Mouse (Mus musculus) myocyte (in vitro differentiated cells): Measurements from ENCODE around the gene Dgki. TPM values are rescaled to one million over a fixed set of nuclear protein-coding genes. Genes with fewer than 3 reads are reported as not detected.

Experiments
- H3K27me3 ChIP-seq: one replicate; pipeline ENCODE4 v1.6.1; 2011; ENCODE audit not compliant: control insufficient read depth, insufficient read depth, insufficient read length
- H3K36me3 ChIP-seq: one replicate; pipeline ENCODE4 v1.6.1; 2011; ENCODE audit not compliant: control insufficient read depth, insufficient read depth
- H3K4me2 ChIP-seq: one replicate; pipeline ENCODE4 v1.6.1; 2011; ENCODE audit warnings: low read depth, control low read depth
- H3K4me3 ChIP-seq: one replicate; pipeline ENCODE4 v1.5.1; 2011; ENCODE audit warnings: mild to moderate bottlenecking, control low read depth, moderate library complexity
- H3K79me2 ChIP-seq: one replicate; pipeline ENCODE4 v1.6.1; 2011; ENCODE audit not compliant: control insufficient read depth, insufficient read depth
- H3ac ChIP-seq: one replicate; pipeline ENCODE4 v1.6.1; 2011; ENCODE audit not compliant: control insufficient read depth, insufficient read length
- CEBPB ChIP-seq: IDR thresholded peaks from 2 replicates; pipeline ENCODE4 v1.6.1; 2011; ENCODE audit warnings: mild to moderate bottlenecking, moderate library complexity; ENCODE audit not compliant: poor library complexity, insufficient read depth, severe bottlenecking
- E2F4 ChIP-seq: IDR thresholded peaks from one replicate; pipeline ENCODE4 v1.6.1; 2011; ENCODE audit warnings: mild to moderate bottlenecking, control low read depth, moderate library complexity; ENCODE audit not compliant: insufficient read depth
- MAX ChIP-seq: IDR thresholded peaks from one replicate; pipeline ENCODE4 v1.6.1; 2011; ENCODE audit warnings: low read depth, mild to moderate bottlenecking, control low read depth
- MYOD1 ChIP-seq, 3 experiments: IDR thresholded peaks; one replicate each; pipeline ENCODE4 v1.6.1; 2011; ENCODE audit warnings: control low read depth in 2 of 3, low read depth in 2 of 3, mild to moderate bottlenecking in 2 of 3, moderate library complexity in 1 of 3; ENCODE audit not compliant: insufficient read length in 2 of 3, control insufficient read depth in 1 of 3
- MYOG ChIP-seq, 3 experiments: IDR thresholded peaks; one replicate each; pipeline ENCODE4 v1.6.1; 2011; ENCODE audit warnings: control low read depth in 2 of 3, low read depth in 2 of 3, mild to moderate bottlenecking in 2 of 3; ENCODE audit not compliant: insufficient read length in 2 of 3, control insufficient read depth in 1 of 3, insufficient read depth in 1 of 3
- POLR2A ChIP-seq: IDR thresholded peaks from one replicate; pipeline ENCODE4 v1.6.1; 2011; ENCODE audit warnings: low read depth, mild to moderate bottlenecking, control low read depth, moderate library complexity; ENCODE audit not compliant: insufficient read length
- POLR2AphosphoS2 ChIP-seq: IDR thresholded peaks from one replicate; pipeline ENCODE4 v1.6.1; 2011; ENCODE audit warnings: low read depth, control low read depth; ENCODE audit not compliant: insufficient read length
- REST ChIP-seq: IDR thresholded peaks from one replicate; pipeline ENCODE4 v1.6.1; 2011; ENCODE audit warnings: mild to moderate bottlenecking, control low read depth, moderate library complexity; ENCODE audit not compliant: insufficient read depth, insufficient read length
- SRF ChIP-seq: IDR thresholded peaks from one replicate; pipeline ENCODE4 v1.6.1; 2011; ENCODE audit warnings: low read depth; ENCODE audit not compliant: control insufficient read depth, insufficient read length
- TCF12 ChIP-seq: IDR thresholded peaks from one replicate; pipeline ENCODE4 v1.6.1; 2011; ENCODE audit warnings: mild to moderate bottlenecking, control low read depth; ENCODE audit not compliant: poor library complexity, insufficient read depth, severe bottlenecking
- TCF3 ChIP-seq: IDR thresholded peaks from one replicate; pipeline ENCODE4 v1.6.1; 2011; ENCODE audit warnings: low read depth, control low read depth; ENCODE audit not compliant: insufficient read length
- USF1 ChIP-seq: IDR thresholded peaks from one replicate; pipeline ENCODE4 v1.6.1; 2011; ENCODE audit warnings: low read depth, mild to moderate bottlenecking, control low read depth, moderate library complexity
- polyA plus RNA-seq: library from polyadenylated mRNA; unstranded; fragments of >200 nt; fragmentation: generic; extraction: Trizol; gene quantifications from one replicate; pipeline ENCODE4 v1.2.1, GENCODE M21; 2012; ENCODE audit warnings: missing spikeins

The Dgki gene
- polyA plus RNA-seq, 1 experiment: 0.02 TPM

DNA sequence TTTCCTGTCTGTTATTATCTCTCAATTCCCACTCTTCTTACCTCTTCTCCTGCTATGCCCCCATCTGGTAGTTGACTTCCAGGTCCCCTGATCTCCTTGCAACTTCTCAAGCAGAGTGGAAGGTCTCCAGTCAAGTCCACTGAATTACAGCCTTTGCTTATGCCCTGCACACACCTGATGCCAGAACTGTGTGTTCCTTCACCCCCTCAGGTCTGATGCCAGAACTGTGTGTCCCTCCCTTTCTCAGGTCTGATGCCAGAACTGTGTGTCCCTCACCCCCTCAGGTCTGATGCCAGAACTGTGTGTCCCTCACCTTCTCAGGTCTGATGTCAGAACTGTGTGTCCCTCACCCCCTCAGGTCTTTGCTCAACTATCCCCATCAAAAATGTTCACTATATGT is 161.2 kb downstream of the Dgki start:
- no peaks in the 10 kb centered on the region for H3K79me2 ChIP-seq
- H3K4me3 ChIP-seq: no peak overlapping the region
- no peaks in the 10 kb centered on the region for H3K27me3 ChIP-seq
- no peak for TF ChIP-seq E2F4
- no peak for TF ChIP-seq POLR2A
- no peak for TF ChIP-seq CEBPB
- TF ChIP-seq MAX: no peak
- TF ChIP-seq MYOD1 (IDR thresholded peaks at IDR 0.05; ENCODE audit: control insufficient read depth in 1 of 3, insufficient read length in 2 of 3, low read depth in 2 of 3): no peak
- TF ChIP-seq REST: no peak
- TF ChIP-seq SRF: no peak
- TF ChIP-seq TCF3: no peak
- TF ChIP-seq TCF12: no peak
- TF ChIP-seq MYOG (IDR thresholded peaks at IDR 0.05; ENCODE audit: control insufficient read depth in 1 of 3, insufficient read depth in 1 of 3, insufficient read length in 2 of 3, low read depth in 2 of 3): no peak
- H3ac ChIP-seq: no peak overlapping the region
- no peaks in the 10 kb centered on the region for H3K36me3 ChIP-seq
- no peak overlapping the region for H3K4me2 ChIP-seq

DNA sequence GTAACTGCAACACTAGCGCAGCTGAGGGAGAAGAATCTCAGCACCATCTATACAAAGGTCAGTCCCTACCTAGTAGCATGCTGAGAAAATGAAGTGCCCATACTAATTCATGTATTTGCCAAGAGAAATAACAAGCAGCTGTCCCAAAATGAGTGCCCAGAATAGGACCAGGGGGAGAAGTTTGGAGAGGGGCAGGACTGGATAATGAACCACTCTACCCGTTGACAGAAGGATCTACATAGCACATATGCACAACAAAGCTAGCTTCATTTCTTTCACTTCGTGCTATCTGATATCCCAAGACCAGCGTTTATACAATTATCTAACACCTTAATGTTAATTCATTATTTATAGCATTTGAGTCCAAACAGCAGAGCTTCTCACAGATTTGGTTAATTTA is 168.7 kb downstream of the Dgki start:
- H3K36me3 ChIP-seq: no peaks in the 10 kb centered on the region
- H3ac ChIP-seq: no peak overlapping the region
- H3K4me2 ChIP-seq: no peak overlapping the region
- no peak for TF ChIP-seq TCF12
- no peak for TF ChIP-seq POLR2AphosphoS2
- no peak for TF ChIP-seq SRF
- TF ChIP-seq MAX: no peak
- no peak for TF ChIP-seq E2F4
- no peak for TF ChIP-seq USF1
- TF ChIP-seq REST: no peak
- TF ChIP-seq POLR2A: no peak
- TF ChIP-seq CEBPB: no peak
- TF ChIP-seq MYOG (IDR thresholded peaks at IDR 0.05; ENCODE audit: control insufficient read depth in 1 of 3, insufficient read depth in 1 of 3, insufficient read length in 2 of 3, low read depth in 2 of 3): no peak
- TF ChIP-seq MYOD1 (IDR thresholded peaks at IDR 0.05; ENCODE audit: control insufficient read depth in 1 of 3, insufficient read length in 2 of 3, low read depth in 2 of 3): no peak
- no peak for TF ChIP-seq TCF3
- H3K79me2 ChIP-seq: no peaks in the 10 kb centered on the region
- peaks cover 4% of the 10 kb centered on the region for H3K27me3 ChIP-seq
- H3K4me3 ChIP-seq: no peak overlapping the region

DNA sequence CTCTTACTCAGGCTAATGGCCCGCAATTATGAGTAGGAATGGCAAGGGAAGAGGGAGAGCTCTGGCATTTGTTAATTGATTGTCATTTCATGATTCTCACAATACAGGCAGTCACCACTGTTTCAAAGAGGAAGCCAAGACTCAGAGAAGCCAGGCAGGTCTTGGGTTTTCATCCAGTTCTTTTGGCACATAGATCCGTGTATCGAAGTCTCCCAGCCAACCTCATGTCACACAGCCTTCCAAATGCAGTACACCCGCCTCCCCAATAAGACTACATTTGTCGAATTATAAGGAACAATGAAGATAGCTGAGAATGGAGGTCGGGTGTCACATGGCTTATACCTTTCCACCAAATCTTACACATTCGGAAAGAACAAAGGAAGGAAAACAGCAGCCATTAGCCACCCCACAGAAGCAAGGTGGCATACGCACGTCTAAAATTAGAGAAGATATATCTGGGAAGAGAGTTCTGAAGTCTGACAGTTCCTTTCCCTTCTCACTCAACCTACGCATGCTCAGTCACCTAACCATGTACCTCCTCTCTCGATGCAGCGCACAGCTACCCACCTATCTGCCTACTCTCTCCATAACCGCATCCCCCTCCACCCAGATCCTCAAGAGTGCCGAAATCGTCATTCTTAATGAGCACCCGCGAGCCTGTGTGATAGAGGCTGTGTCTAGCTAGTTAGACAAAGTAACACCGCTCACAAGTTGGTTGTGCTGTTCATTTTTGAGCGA is 179.4 kb downstream of the Dgki start:
- Histone ChIP-seq H3K4me2 (no peak overlapping the region), H3K79me2 (no peaks in the 10 kb centered on the region), H3K36me3 (no peaks in the 10 kb centered on the region), H3ac (no peak overlapping the region), H3K4me3 (no peak overlapping the region), H3K27me3 (no peaks in the 10 kb centered on the region)
- TF ChIP-seq POLR2AphosphoS2: no peak
- TF ChIP-seq MAX: no peak
- no peak for TF ChIP-seq CEBPB
- no peak for TF ChIP-seq TCF3
- no peak for TF ChIP-seq USF1
- no peak for TF ChIP-seq E2F4
- TF ChIP-seq POLR2A: no peak
- no peak for TF ChIP-seq MYOG (IDR thresholded peaks at IDR 0.05; ENCODE audit: control insufficient read depth in 1 of 3, insufficient read depth in 1 of 3, insufficient read length in 2 of 3, low read depth in 2 of 3)
- TF ChIP-seq SRF: no peak
- TF ChIP-seq TCF12: no peak
- no peak for TF ChIP-seq MYOD1 (IDR thresholded peaks at IDR 0.05; ENCODE audit: control insufficient read depth in 1 of 3, insufficient read length in 2 of 3, low read depth in 2 of 3)
- no peak for TF ChIP-seq REST

DNA sequence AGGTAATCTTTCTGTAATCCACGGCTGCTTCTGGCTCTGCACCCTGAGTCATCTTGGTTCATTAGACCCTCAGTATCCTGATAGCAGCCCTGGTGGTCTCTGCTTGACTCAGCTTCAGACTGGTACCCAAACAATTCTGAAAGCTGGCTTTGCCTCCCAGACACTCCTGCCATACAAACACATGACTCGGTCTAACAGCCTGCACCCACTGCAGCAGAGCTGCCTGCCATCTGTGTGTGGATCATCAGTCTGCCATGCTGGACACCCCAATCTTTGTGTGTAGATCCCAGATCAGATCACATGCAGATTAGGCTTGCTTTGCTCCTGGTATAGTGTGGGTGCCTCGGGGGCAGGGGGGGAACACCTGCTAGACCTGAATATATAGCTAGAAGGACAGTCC is 180.8 kb downstream of the Dgki start:
- TF ChIP-seq POLR2A: no peak
- TF ChIP-seq MYOG (IDR thresholded peaks at IDR 0.05; ENCODE audit: control insufficient read depth in 1 of 3, insufficient read depth in 1 of 3, insufficient read length in 2 of 3, low read depth in 2 of 3): no peak
- TF ChIP-seq USF1: no peak
- no peak for TF ChIP-seq E2F4
- no peak for TF ChIP-seq TCF12
- no peak for TF ChIP-seq REST
- no peak for TF ChIP-seq CEBPB
- no peak for TF ChIP-seq MAX
- TF ChIP-seq SRF: no peak
- no peak for TF ChIP-seq POLR2AphosphoS2
- no peak for TF ChIP-seq MYOD1 (IDR thresholded peaks at IDR 0.05; ENCODE audit: control insufficient read depth in 1 of 3, insufficient read length in 2 of 3, low read depth in 2 of 3)
- TF ChIP-seq TCF3: no peak
- Histone ChIP-seq H3K79me2 (no peaks in the 10 kb centered on the region), H3K4me3 (no peak overlapping the region), H3K4me2 (no peak overlapping the region), H3K27me3 (no peaks in the 10 kb centered on the region), H3ac (no peak overlapping the region), H3K36me3 (no peaks in the 10 kb centered on the region)
